ENCODE assay signal across 8 mouse cellular contexts in the genomic region with DNA sequence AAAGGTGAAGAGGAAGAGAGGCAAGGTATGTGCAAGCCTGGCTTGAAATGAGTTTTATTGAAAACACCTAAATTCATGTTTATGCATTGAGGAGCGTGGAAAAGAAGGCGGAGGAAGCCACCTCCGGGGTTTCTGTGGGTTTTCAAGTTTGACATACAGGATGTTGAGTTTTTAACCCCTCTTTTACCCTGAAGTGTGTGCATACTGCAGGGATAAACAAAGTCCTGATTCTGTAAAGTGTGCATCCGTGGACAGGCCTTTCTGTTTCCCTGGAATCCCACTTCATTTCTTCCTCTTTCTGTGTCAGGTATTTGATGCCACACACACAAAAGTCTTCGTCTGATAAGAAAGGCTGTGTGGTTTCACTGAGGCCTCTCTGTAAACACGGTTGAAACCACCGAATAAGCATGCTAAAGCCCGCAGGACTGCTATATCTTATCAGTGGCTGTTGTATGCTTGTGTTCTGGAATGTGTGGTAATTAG.
A peak's percentile ranks its signal among the peaks of the same experiment; 100 is the strongest.
DNase-seq lines count a peak whose midpoint lies in the region; ATAC-seq and TF ChIP-seq lines count a peak whose summit lies in the region.

No protein-coding gene starts in this region.

- H3K36me3 ChIP-seq in kidney, embryonic 16.5 days (ENCODE audit: insufficient read depth, low read length), result no peaks in the 10 kb centered on the region
- H3K36me3 ChIP-seq in limb, embryonic 15.5 days, result no peaks in the 10 kb centered on the region
- H3K36me3 ChIP-seq in stomach, postnatal 0 days (ENCODE audit: control insufficient read depth, insufficient read depth, low read length), result no peaks in the 10 kb centered on the region

- peak overlapping the region; percentile 44 for H3K4me2 ChIP-seq in kidney, embryonic 16.5 days (replicated peaks; ENCODE audit: low read depth, low read length)
- H3K4me2 ChIP-seq in limb, embryonic 15.5 days, result peak overlapping the region; percentile 19
- H3K4me2 ChIP-seq in stomach, postnatal 0 days (replicated peaks; ENCODE audit: low read depth), result no peak overlapping the region; the same call in 1 of the 2 replicates

- peaks cover 39% of the 10 kb centered on the region for H3K4me1 ChIP-seq in kidney, embryonic 16.5 days (ENCODE audit: insufficient read depth, low read length)
- peaks cover 41% of the 10 kb centered on the region for H3K4me1 ChIP-seq in limb, embryonic 15.5 days
- H3K4me1 ChIP-seq in stomach, postnatal 0 days (replicated peaks; ENCODE audit: control insufficient read depth, insufficient read depth), result peaks cover 5% of the 10 kb centered on the region

- DNase-seq in kidney, adult 9 months, result no peak
- no peak for DNase-seq in stomach, postnatal 0 days (ENCODE audit: low spot score)
- DNase-seq in urinary bladder, postnatal 4 days (ENCODE audit: low spot score in 2 of 2), result no peak
- no peak for DNase-seq in embryo, embryonic 11 days
- DNase-seq in urinary bladder, adult 2 months (ENCODE audit: low spot score), result no peak

- TF ChIP-seq EP300 in stomach, postnatal 0 days (optimal IDR thresholded peaks at IDR 0.05), result no peak

- peaks cover 4% of the 10 kb centered on the region; the same call in 1 of the 2 replicates for H3K27me3 ChIP-seq in kidney, embryonic 16.5 days (ENCODE audit: insufficient read depth, low read length)
- H3K27me3 ChIP-seq in limb, embryonic 15.5 days, result no peaks in the 10 kb centered on the region
- H3K27me3 ChIP-seq in stomach, postnatal 0 days (ENCODE audit: control insufficient read depth, insufficient read depth, low read length), result no peaks in the 10 kb centered on the region

- peak overlapping the region; percentile 81 for H3K27ac ChIP-seq in kidney, embryonic 16.5 days (ENCODE audit: low read length)
- H3K27ac ChIP-seq in limb, embryonic 15.5 days, result peak overlapping the region; percentile 78
- H3K27ac ChIP-seq in stomach, postnatal 0 days (replicated peaks), result peak overlapping the region; percentile 35

- peak overlapping the region; percentile 36 for H3K9ac ChIP-seq in kidney, embryonic 16.5 days (replicated peaks; ENCODE audit: low read length)
- H3K9ac ChIP-seq in limb, embryonic 15.5 days, result no peak overlapping the region
- no peak overlapping the region for H3K9ac ChIP-seq in stomach, postnatal 0 days (ENCODE audit: low read length)

- ATAC-seq in kidney, embryonic 16.5 days (ENCODE audit: low FRiP score, low TSS enrichment), result no peak
- peak; percentile 20 for ATAC-seq in common myeloid progenitor, adult 5-6 weeks (replicated peaks; ENCODE audit: low read depth, poor library complexity, severe bottlenecking)
- ATAC-seq in limb, embryonic 15.5 days (ENCODE audit: insufficient number of reproducible peaks, low FRiP score, low TSS enrichment, low read depth), result no peak
- no peak for ATAC-seq in stomach, postnatal 0 days (ENCODE audit: low FRiP score, low TSS enrichment)

- TF ChIP-seq CTCF in stomach, postnatal 0 days (IDR thresholded peaks at IDR 0.05; ENCODE audit: low read depth), result no peak

- WGBS in kidney, embryonic 16.5 days, result 20% methylated on average over 8 of the region's 8 CpGs
- WGBS in limb, embryonic 15.5 days, result 16% methylated on average over 8 of the region's 8 CpGs
- WGBS in stomach, postnatal 0 days, result 25% methylated on average over 8 of the region's 8 CpGs

- H3K9me3 ChIP-seq in kidney, embryonic 16.5 days (ENCODE audit: low read length), result no peaks in the 10 kb centered on the region
- H3K9me3 ChIP-seq in limb, embryonic 15.5 days, result no peaks in the 10 kb centered on the region
- no peaks in the 10 kb centered on the region for H3K9me3 ChIP-seq in stomach, postnatal 0 days (ENCODE audit: control insufficient read depth, low read length)

- H3K4me3 ChIP-seq in kidney, embryonic 16.5 days (ENCODE audit: low read length), result peak overlapping the region; percentile 1
- no peak overlapping the region for H3K4me3 ChIP-seq in limb, embryonic 15.5 days
- H3K4me3 ChIP-seq in stomach, postnatal 0 days (ENCODE audit: low read depth, low read length), result no peak overlapping the region
